Mouse (Mus musculus) limb, embryonic 13.5 days (tissue): ENCODE measurements around the gene Noxo1. TPM values are rescaled to one million over a fixed set of nuclear protein-coding genes. Genes with fewer than 3 reads are reported as not detected.

Experiments
- ATAC-seq: fragments of 200-750 bp; cut with Nextera tagmentation; 2 replicates; pipeline ENCODE4 v1.8.0; 2017; ENCODE audit warnings: low read depth, moderate number of reproducible peaks, moderate TSS enrichment; ENCODE audit not compliant: low FRiP score
- H3K27ac ChIP-seq: fragments of 300-500 bp; sonication (generic); 2 replicates; pipeline ENCODE4 v1.5.1; 2015; ENCODE audit warnings: inconsistent platforms, mild to moderate bottlenecking, moderate library complexity
- H3K27me3 ChIP-seq: fragments of 300-500 bp; sonication (generic); 2 replicates; pipeline ENCODE4 v1.6.1; 2015; ENCODE audit warnings: mild to moderate bottlenecking, inconsistent platforms
- H3K36me3 ChIP-seq: fragments of 300-500 bp; sonication (generic); 2 replicates; pipeline ENCODE4 v1.6.1; 2015; ENCODE audit warnings: inconsistent platforms, mild to moderate bottlenecking, moderate library complexity
- H3K4me1 ChIP-seq: fragments of 300-500 bp; sonication (generic); 2 replicates; pipeline ENCODE4 v1.6.1; 2015; ENCODE audit warnings: inconsistent platforms
- H3K4me2 ChIP-seq: fragments of 300-500 bp; sonication (generic); replicated peaks from 2 replicates; pipeline ENCODE4 v1.6.1; 2015; ENCODE audit warnings: inconsistent platforms, mild to moderate bottlenecking, moderate library complexity
- H3K4me3 ChIP-seq: fragments of 300-500 bp; sonication (generic); 2 replicates; pipeline ENCODE4 v1.5.1; 2015; ENCODE audit warnings: moderate library complexity, mild to moderate bottlenecking, inconsistent platforms
- H3K9ac ChIP-seq: fragments of 300-500 bp; sonication (generic); 2 replicates; pipeline ENCODE4 v1.6.1; 2015; ENCODE audit warnings: mild to moderate bottlenecking, inconsistent platforms
- H3K9me3 ChIP-seq: fragments of 300-500 bp; sonication (generic); 2 replicates; pipeline ENCODE4 v1.6.1; 2016; ENCODE audit warnings: inconsistent platforms
- WGBS: fragments of 180-500 bp; shearing (Covaris S2); methylation state at CpG from one replicate; pipeline ENCODE4 v1.1.7; 2015; 5-methylcytosine and 5-hydroxymethylcytosine counted together
- polyA plus RNA-seq: library from polyadenylated mRNA; unstranded; fragments of >200 nt; fragmentation: Nextera tagmentation; extraction: Ambion mirVana; gene quantifications from 2 replicates; pipeline ENCODE4 v1.2.1, GENCODE M21; 2015

The Noxo1 gene
- polyA plus RNA-seq: 2.5 and 3.1 TPM in 2 replicates

DNA sequence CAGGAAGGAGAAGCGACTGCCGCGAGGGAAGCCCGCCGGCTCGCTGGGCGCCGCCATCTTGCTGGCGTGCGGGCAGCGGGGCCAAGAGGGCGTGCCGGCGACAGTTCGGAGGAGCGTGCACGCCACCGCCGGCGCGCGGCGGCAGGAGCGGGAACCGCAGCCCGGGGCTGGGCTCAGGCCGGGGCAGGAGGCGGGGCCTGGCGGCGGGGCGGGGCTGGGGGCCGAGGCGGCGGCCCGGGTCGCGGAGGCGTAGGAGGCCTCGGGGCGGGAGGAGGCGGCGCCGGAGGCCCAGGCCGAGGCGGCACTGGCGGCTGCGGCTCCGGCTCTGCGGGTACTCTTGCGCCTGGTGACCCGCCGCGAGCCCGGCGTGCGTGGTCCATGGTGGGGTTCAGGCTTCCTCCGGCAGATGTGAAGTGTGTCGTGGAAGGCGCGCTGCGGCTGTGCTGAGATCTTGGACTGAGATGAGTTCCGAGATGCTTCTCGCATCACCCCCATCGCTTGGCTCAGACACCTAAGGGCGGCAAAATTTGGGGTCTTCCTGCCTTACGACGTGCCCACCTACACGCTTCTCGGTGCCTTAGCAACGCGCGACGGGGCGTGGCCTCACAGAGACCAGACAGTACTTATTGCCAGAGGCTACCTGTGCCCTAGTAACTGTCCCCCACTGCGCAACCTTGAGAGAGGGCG lies at the start of gene Noxo1, which contains the start of gene Gfer:
Gene Noxo1, plus strand, starts transcription at position 224 of the 687 bp plus-strand sequence.
Gene Gfer, minus strand, starts transcription at position 146 of the 687 bp plus-strand sequence.
- under 1% methylated on average over 64 of the region's 76 CpGs for WGBS

DNA sequence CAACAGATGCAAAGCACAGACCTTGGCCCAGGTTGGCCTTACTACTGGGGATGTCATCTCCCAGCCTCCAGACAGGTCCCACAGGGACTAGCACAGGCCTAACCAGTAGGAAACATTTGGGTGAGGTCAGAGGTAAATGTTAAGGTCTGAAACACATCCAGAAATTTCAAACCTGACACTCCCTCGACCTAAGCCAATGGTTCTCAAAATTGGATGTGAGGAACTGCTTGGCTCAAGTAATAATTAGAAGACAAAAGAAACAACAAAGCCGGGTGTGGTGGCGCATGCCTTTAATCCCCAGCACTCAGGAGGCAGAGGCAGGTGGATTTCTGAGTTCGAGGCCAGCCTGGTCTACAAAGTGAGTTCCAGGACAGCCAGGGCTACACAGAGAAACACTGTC lies 49.7 kb upstream of the Noxo1 start:
- H3K36me3 ChIP-seq: peaks cover 56% of the 10 kb centered on the region
- no peak overlapping the region for H3K4me2 ChIP-seq
- no peak for ATAC-seq
- 0 out of 2 replicates have a peak, but pooled peaks cover 3% of the 10 kb centered on the region for H3K27me3 ChIP-seq
- 0 out of 2 replicates have a peak overlapping the region, but pooled peaks have one; percentile 10 for H3K27ac ChIP-seq
- no peaks in the 10 kb centered on the region for H3K9me3 ChIP-seq
- WGBS: 82% methylated on average over 4 of the region's 4 CpGs
- no peak overlapping the region for H3K9ac ChIP-seq
- peaks cover 64% of the 10 kb centered on the region for H3K4me1 ChIP-seq
- no peak overlapping the region for H3K4me3 ChIP-seq

More for the DNA sequence above, at the start of gene Noxo1, which contains the start of gene Gfer:
- H3K4me2 ChIP-seq: peak within 1 kb of the TSS; percentile 81
- peaks cover 31% of the 10 kb centered on the region for H3K4me1 ChIP-seq
- peak within 1 kb of the TSS; percentile 88 for H3K9ac ChIP-seq
- H3K9me3 ChIP-seq: no peaks in the 10 kb centered on the region
- peak within 1 kb of the TSS; percentile 81 for H3K27ac ChIP-seq
- H3K4me3 ChIP-seq: peak within 1 kb of the TSS; percentile 84
- ATAC-seq: peak; percentile 90
- H3K36me3 ChIP-seq: peaks cover 35% of the 10 kb centered on the region
- H3K27me3 ChIP-seq: peaks cover 9% of the 10 kb centered on the region

DNA sequence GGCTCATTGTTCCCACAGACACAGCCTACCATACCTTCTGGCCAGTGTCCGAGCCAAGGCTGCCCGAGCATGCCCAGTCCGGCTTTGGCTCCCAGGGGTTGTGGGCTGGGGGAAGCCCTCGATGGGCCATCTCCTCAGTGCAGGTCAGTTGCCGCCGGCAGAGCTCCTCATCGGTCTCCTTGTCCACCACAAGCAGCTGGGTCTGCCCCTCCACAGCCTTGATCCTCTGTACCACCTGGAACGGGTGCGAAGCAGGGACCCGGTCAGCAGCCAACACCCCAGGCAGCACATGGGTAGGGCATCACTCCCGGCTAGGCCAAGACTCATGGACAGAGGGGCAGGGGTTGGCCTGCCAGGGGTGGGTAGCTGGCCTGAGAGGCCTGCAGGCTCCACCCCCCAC lies 48.5 kb upstream of the Noxo1 start:
- Histone ChIP-seq H3K27me3 (0 out of 2 replicates have a peak, but pooled peaks cover 3% of the 10 kb centered on the region), H3K36me3 (peaks cover 46% of the 10 kb centered on the region), H3K4me3 (peak overlapping the region; percentile 1; the same call in 1 of the 2 replicates), H3K4me2 (peak overlapping the region; percentile 14; the same call in 1 of the 2 replicates), H3K4me1 (peaks cover 64% of the 10 kb centered on the region), H3K27ac (no peak overlapping the region), H3K9me3 (no peaks in the 10 kb centered on the region), H3K9ac (peak overlapping the region; percentile 13; the same call in 1 of the 2 replicates)
- ATAC-seq: no peak
- 85% methylated on average over 11 of the region's 11 CpGs for WGBS

DNA sequence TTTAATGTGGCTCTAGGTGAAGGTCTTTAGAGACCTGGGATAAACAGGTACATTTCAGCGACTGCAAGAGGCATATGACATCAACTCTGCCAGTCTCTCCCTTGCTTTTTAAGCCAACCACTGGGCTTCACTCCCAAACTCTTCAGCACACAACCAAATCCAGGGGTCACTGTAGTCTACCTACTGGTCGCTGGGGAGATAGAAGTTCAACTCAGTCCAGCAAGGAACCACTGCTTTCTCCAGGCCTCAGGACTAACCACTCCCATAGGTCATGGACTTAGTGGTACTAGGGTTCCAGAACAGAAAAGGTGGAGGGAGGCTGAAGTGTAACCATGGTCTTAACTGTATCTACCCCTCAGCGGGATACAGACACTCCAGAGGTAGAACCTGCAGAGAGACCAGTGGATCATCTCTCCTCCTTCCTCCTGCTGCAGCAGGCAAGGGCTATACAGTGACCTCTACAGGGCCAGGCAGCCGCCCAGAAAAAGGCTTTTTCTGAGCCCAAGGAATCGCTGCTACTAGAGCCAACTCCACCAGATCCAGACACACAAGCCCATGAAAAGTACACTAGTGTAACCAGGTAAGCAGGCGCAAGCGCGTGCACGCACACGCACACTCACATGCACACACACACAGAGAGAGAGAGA lies 47.2 kb upstream of the Noxo1 start:
- Histone ChIP-seq H3K36me3 (peaks cover 32% of the 10 kb centered on the region), H3K9ac (peak overlapping the region; percentile 90), H3K27me3 (0 out of 2 replicates have a peak, but pooled peaks cover 3% of the 10 kb centered on the region), H3K9me3 (no peaks in the 10 kb centered on the region), H3K4me3 (peak overlapping the region; percentile 80), H3K4me1 (peaks cover 54% of the 10 kb centered on the region), H3K27ac (no peak overlapping the region), H3K4me2 (peak overlapping the region; percentile 86)
- no peak for ATAC-seq
- 69% methylated on average over 10 of the region's 10 CpGs for WGBS

DNA sequence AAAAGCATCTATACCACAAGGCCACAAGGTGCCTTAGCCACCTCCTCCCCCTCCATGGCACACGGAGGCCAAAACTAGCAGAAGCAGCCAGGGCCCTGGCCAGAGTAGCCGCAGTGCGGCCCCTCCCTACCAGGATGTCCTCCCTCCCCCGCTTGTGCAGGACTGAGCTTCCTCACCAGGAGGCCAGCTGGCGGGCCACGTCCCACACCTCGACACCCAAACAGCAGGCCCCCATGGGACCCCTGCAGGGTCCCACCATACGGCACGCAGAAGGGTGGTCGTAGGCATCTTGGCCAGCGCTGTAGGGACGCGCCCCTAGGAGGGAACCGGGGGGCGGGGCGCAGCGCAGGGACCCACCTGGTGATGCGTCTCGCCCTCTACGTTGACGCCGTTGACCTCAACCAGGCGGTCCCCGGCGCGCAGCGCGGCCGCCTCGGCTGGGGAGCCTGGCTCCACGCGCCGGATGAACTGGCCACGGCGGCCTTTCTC lies 46.4 kb upstream of the Noxo1 start:
- Histone ChIP-seq H3K9me3 (no peaks in the 10 kb centered on the region), H3K27me3 (0 out of 2 replicates have a peak, but pooled peaks cover 3% of the 10 kb centered on the region), H3K9ac (peak overlapping the region; percentile 90), H3K4me2 (peak overlapping the region; percentile 86), H3K27ac (peak overlapping the region; percentile 67), H3K4me1 (peaks cover 46% of the 10 kb centered on the region), H3K36me3 (peaks cover 25% of the 10 kb centered on the region), H3K4me3 (peak overlapping the region; percentile 80)
- ATAC-seq: peak; percentile 58
- WGBS: under 1% methylated on average over 35 of the region's 35 CpGs

DNA sequence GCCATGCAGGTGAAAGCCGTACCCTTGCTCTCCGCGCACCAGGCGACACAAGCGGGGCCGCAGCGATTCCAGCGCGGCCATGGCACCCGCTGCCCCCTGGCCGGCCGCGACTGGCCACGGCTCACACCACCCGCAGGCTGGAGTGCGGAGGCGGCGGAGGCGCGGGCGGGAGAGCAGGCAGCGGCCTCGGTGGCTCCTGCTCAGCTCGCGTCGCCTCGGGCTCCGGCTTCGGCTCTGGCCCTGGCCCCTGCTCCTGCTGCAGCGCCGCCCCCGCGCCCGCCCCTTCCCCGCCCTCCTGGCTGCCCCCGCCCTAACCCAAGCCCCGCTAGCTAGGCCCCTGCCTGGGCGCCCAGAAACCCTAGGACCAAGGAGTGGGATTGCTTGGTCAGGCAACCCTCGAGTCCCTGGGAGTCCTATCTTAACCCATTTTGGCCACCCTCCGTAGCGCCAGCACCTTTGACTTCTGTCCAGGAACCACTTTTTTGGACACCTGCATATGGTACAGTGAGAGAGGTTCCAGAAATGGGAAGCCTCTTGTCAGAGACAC lies 45.9 kb upstream of the Noxo1 start, which contains the start of gene Slc9a3r2:
Gene Slc9a3r2, minus strand, starts transcription at position 258 of the 547 bp plus-strand sequence.
- Histone ChIP-seq H3K27me3 (0 out of 2 replicates have a peak, but pooled peaks cover 3% of the 10 kb centered on the region), H3K9me3 (no peaks in the 10 kb centered on the region), H3K4me2 (peak within 1 kb of the TSS; percentile 86), H3K9ac (peak within 1 kb of the TSS; percentile 90), H3K4me1 (peaks cover 41% of the 10 kb centered on the region), H3K4me3 (peak within 1 kb of the TSS; percentile 80), H3K36me3 (peaks cover 22% of the 10 kb centered on the region), H3K27ac (peak within 1 kb of the TSS; percentile 67)
- peak; percentile 83 for ATAC-seq
- 0% methylated on average over 37 of the region's 41 CpGs for WGBS

DNA sequence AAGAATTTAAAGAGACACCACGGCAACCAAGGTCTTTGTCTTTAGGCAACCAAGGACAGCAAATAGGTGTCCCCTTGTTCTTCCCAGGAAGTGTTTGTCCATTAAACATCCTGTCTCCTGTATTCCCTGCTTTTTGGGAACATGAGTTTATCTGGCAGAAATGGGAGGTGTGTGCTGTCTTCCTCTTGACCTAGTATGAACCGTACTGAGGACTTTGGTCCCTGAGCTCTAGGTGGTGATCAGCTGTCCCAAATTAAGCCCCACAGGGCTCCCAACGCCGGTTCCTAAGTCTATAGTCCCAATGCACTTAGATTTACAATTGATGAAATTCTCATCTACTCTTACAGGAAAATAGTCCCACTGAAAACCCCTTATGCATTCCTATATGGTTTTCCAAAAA lies 45.3 kb upstream of the Noxo1 start:
- H3K9ac ChIP-seq: peak overlapping the region; percentile 90; the same call in 1 of the 2 replicates
- peak overlapping the region; percentile 80; the same call in 1 of the 2 replicates for H3K4me3 ChIP-seq
- H3K36me3 ChIP-seq: peaks cover 17% of the 10 kb centered on the region
- 0 out of 2 replicates have a peak overlapping the region, but pooled peaks have one; percentile 3 for H3K27ac ChIP-seq
- no peaks in the 10 kb centered on the region for H3K9me3 ChIP-seq
- peak overlapping the region; percentile 86 for H3K4me2 ChIP-seq
- no peak for ATAC-seq
- WGBS: 79% methylated on average over 4 of the region's 4 CpGs
- H3K4me1 ChIP-seq: peaks cover 35% of the 10 kb centered on the region
- H3K27me3 ChIP-seq: 0 out of 2 replicates have a peak, but pooled peaks cover 3% of the 10 kb centered on the region

DNA sequence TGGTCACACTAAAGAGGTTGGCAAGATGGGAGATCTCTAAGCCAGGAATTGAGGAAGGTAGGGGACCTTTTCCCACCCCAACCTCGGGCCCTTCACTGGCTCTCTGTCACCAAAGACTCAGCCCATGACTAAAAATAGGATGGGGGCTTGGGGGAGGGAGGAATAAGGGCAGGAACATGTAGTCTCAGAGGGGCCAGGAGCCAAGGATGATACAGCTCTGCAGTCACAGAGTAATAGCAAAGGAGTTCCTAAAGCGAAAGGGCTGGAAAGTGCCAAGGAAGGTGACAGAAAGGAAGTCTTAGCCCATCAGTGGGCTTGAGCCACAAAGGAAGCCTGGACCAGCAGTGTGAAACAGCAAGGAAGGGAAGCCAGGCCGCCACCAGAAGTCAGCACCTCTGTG lies 44.2 kb upstream of the Noxo1 start:
- H3K36me3 ChIP-seq: peaks cover 6% of the 10 kb centered on the region
- H3K4me2 ChIP-seq: no peak overlapping the region
- H3K27ac ChIP-seq: no peak overlapping the region
- H3K9ac ChIP-seq: no peak overlapping the region
- 61% methylated on average over 3 of the region's 3 CpGs for WGBS
- H3K4me3 ChIP-seq: no peak overlapping the region
- peaks cover 11% of the 10 kb centered on the region for H3K27me3 ChIP-seq
- no peak for ATAC-seq
- H3K4me1 ChIP-seq: peaks cover 32% of the 10 kb centered on the region
- H3K9me3 ChIP-seq: no peaks in the 10 kb centered on the region

DNA sequence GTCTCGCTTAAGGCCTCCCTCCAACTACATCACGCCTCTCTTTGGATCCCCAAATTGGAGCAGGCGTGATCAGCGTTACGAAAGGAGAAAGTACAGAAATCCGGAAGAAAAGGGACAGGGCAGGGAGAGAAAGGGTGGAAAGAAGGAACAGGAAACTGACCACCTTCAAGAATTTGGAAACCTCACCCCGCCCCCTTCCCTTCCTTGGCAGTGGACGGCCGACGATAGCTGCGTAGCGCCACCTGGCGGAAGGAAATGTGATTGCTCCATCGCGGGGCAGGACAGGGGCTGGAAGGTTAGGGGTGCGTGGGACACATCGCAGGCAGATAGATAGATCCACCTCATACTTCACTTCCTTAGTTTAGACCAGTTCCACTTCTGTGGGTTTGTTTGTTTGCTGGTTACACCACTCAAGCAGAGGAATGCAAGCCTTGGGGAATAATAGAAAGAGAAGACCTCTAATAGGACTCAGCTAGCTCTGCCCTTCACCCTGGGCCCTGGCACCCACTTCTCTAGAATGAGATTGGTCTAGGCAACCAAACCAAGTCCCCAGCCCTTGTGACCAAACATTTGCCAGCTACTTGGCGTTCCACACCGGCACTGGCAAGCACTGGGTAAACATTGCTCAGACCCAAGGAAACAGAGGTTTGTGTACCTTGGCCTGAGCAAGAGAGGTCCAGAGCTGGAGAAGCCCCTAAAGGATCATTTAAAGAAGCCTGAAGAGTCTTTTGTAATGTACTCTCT lies 41.9 kb upstream of the Noxo1 start:
- Histone ChIP-seq H3K27ac (peak overlapping the region; percentile 44; the same call in 1 of the 2 replicates), H3K27me3 (peaks cover 34% of the 10 kb centered on the region), H3K4me3 (peak overlapping the region; percentile 38), H3K4me1 (peaks cover 27% of the 10 kb centered on the region), H3K36me3 (no peaks in the 10 kb centered on the region), H3K9me3 (no peaks in the 10 kb centered on the region), H3K9ac (peak overlapping the region; percentile 58), H3K4me2 (peak overlapping the region; percentile 67)
- ATAC-seq: peak; percentile 61
- WGBS: 4% methylated on average over 19 of the region's 19 CpGs

DNA sequence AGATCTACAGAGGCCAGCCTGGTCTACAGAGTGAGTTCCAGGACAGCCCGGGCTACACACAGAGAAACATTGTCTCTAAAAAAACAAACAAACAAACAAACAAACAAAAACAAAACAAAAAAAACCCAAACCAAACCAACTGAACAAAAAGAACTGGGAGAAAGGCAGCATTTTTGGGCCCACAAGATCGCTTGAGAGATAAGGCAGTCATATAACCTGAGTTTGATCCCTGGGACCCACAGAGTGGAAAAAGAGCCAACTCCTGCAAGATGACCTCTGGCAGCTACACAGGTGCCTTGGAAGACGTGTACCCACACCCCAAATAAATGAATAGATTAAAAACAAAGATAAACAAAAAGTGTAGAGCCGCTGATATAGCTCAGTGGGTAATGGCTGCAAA lies 41.1 kb upstream of the Noxo1 start:
- no peak overlapping the region for H3K4me3 ChIP-seq
- peaks cover 22% of the 10 kb centered on the region for H3K4me1 ChIP-seq
- H3K27ac ChIP-seq: no peak overlapping the region
- no peak overlapping the region for H3K4me2 ChIP-seq
- WGBS: 70% methylated on average over 4 of the region's 4 CpGs
- H3K36me3 ChIP-seq: no peaks in the 10 kb centered on the region
- no peak overlapping the region for H3K9ac ChIP-seq
- H3K9me3 ChIP-seq: no peaks in the 10 kb centered on the region
- no peak for ATAC-seq
- H3K27me3 ChIP-seq: peaks cover 43% of the 10 kb centered on the region
